Mouse (Mus musculus) erythroblast, embryonic 14.5 days (primary cell): Measurements from ENCODE around the gene Hmgb1.

Source experiments
- GATA1 ChIP-seq: IDR thresholded peaks from 2 replicates; pipeline ENCODE4 v1.6.1; 2012; ENCODE audit warnings: low read length, inconsistent platforms, mixed read lengths
- TAL1 ChIP-seq: IDR thresholded peaks from 3 replicates; pipeline ENCODE4 v1.6.1; 2012; ENCODE audit warnings: low read length, inconsistent platforms, mixed read lengths

- no peak for TF ChIP-seq TAL1
- TF ChIP-seq GATA1, result no peak
Measured at GRCm38 (mm10) chr5:149209328-149209727, 25.0 kb upstream of the Hmgb1 start.
